Mouse (Mus musculus) telencephalon, adult 2 months (tissue): ENCODE measurements around the gene Nr2c1.

Source experiments
- DNase-seq: peaks from one replicate; pipeline ENCODE4 v3.0.0-alpha.2; 2011; ENCODE audit warnings: low read depth, low spot score

The Nr2c1 gene

GRCm38 (mm10) chr10:94204973-94205372 is 57.1 kb downstream of the Nr2c1 start:
- DNase-seq: no peak

- peak; percentile 38 for DNase-seq
Measured at GRCm38 (mm10) chr10:94210718-94211618, 63.1 kb downstream of the Nr2c1 start.

- no peak for DNase-seq
Measured at GRCm38 (mm10) chr10:94211725-94212124, 63.9 kb downstream of the Nr2c1 start.

GRCm38 (mm10) chr10:94225026-94225750 is 77.4 kb downstream of the Nr2c1 start:
- no peak for DNase-seq

GRCm38 (mm10) chr10:94230172-94230981 is 82.6 kb downstream of the Nr2c1 start:
- peak; percentile 71 for DNase-seq

GRCm38 (mm10) chr10:94231025-94231424 is 83.2 kb downstream of the Nr2c1 start:
- no peak for DNase-seq

- no peak for DNase-seq
Measured at GRCm38 (mm10) chr10:94235200-94235599, 87.4 kb downstream of the Nr2c1 start.

GRCm38 (mm10) chr10:94241346-94241745 is 93.5 kb downstream of the Nr2c1 start:
- no peak for DNase-seq
